In the genomic region with DNA sequence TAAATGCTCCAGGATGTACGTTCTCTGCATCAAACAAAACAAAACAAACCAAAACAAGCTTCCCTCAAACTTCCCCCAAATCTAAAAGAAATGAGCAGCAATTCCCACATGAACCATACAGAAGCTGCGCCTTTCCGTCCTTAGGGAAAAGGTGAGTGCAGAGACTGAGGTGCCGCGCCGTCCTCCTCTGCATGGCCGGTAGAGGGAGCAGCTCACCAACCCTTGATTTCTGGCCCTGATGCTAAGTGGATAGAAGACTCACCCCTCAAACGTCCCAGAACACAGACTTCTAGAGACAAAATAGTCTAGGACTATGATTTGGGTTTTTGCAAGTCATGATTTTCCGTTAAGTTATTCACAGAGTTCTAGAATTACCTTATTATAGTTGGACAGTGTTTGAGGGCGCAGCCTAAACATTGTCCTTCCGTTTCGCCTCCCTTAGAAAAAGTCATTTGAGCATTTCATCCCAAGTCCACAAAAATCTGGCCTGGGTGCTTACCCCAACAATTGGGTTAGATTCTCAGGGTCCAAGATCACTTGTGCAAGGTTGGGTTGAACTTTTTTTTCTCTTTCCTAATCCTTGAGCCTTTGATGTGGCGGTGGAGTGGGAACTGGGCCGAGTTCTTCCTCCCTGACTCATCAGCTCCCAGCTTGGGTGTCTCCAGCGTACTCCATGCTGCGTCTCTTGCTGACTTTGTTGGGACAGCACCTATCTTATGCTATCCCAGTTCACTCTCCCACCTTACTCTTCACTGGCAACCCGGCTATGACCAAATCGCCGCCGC, we compare ENCODE assay signal across 9 mouse cellular contexts. TPM values are rescaled to one million over a fixed set of nuclear protein-coding genes. Genes with fewer than 3 reads are reported as not detected.
DNase-seq lines count a peak whose midpoint lies in the region; ATAC-seq and TF ChIP-seq lines count a peak whose summit lies in the region.
"Had no signal": no experiment of that assay in that cellular context is flagged by ENCODE, and none has a peak within 500 bp of the region (broad histone marks: within the 10 kb centered on the region; RNA-seq: fewer than 3 reads in every experiment).

No protein-coding gene starts in this region.

- H3K4me1 ChIP-seq in hindbrain, embryonic 11.5 days (replicated peaks; ENCODE audit: control insufficient read depth, insufficient read depth, low read length), result no peaks in the 10 kb centered on the region
- no peaks in the 10 kb centered on the region for H3K4me1 ChIP-seq in hindbrain, embryonic 13.5 days (replicated peaks)
- H3K4me1 ChIP-seq in kidney, embryonic 15.5 days, result no peaks in the 10 kb centered on the region
- H3K4me1 ChIP-seq in lung, adult 2 months (ENCODE audit: control insufficient read depth, insufficient read depth, low read length), result no peaks in the 10 kb centered on the region
- H3K4me1 ChIP-seq: limb, embryonic 12.5 days had no signal

- no peaks in the 10 kb centered on the region for H3K27me3 ChIP-seq in hindbrain, embryonic 11.5 days (ENCODE audit: control insufficient read depth, insufficient read depth, low read length)
- H3K27me3 ChIP-seq in hindbrain, embryonic 13.5 days, result peaks cover 6% of the 10 kb centered on the region
- peaks cover 6% of the 10 kb centered on the region; the same call in 1 of the 2 replicates for H3K27me3 ChIP-seq in kidney, embryonic 15.5 days
- no peaks in the 10 kb centered on the region for H3K27me3 ChIP-seq in splenic B cell, adult 2 months (ENCODE audit: control insufficient read depth, insufficient read depth, low read length, poor library complexity, severe bottlenecking)

- TF ChIP-seq POLR2A in lung, adult 2 months (IDR thresholded peaks at IDR 0.05; ENCODE audit: borderline replicate concordance, extremely low read depth, low read depth, low read length), result no peak

- peak; percentile 73 for DNase-seq in hindbrain, embryonic 11.5 days (ENCODE audit: low spot score)
- DNase-seq in brain, adult 2 months (ENCODE audit: low read depth, low spot score), result peak; percentile 66
- peak; percentile 61 for DNase-seq in forelimb bud, embryonic 11.5 days (ENCODE audit: low read depth, low spot score)
- peak; percentile 49 for DNase-seq in lung, adult 2 months
- DNase-seq in splenic B cell, adult 2 months (ENCODE audit: low read depth, low spot score), result peak; percentile 43

- peak; percentile 91 for TF ChIP-seq CTCF in lung, adult 2 months (IDR thresholded peaks at IDR 0.05; ENCODE audit: insufficient read depth, low read length)

- no peaks in the 10 kb centered on the region for H3K9me3 ChIP-seq in hindbrain, embryonic 11.5 days (ENCODE audit: control insufficient read depth, low read length)
- H3K9me3 ChIP-seq in hindbrain, embryonic 13.5 days, result 0 out of 2 replicates have a peak, but pooled peaks cover 4% of the 10 kb centered on the region
- H3K9me3 ChIP-seq in kidney, embryonic 15.5 days (replicated peaks), result no peaks in the 10 kb centered on the region

- no peaks in the 10 kb centered on the region for H3K36me3 ChIP-seq in hindbrain, embryonic 11.5 days (ENCODE audit: control insufficient read depth, insufficient read depth, low read length)
- H3K36me3 ChIP-seq in hindbrain, embryonic 13.5 days, result no peaks in the 10 kb centered on the region
- no peaks in the 10 kb centered on the region for H3K36me3 ChIP-seq in kidney, embryonic 15.5 days
- H3K36me3 ChIP-seq in splenic B cell, adult 2 months (ENCODE audit: control insufficient read depth, insufficient read depth, low read length, poor library complexity, severe bottlenecking), result no peaks in the 10 kb centered on the region
- H3K36me3 ChIP-seq: limb, embryonic 12.5 days had no signal

- H3K27ac ChIP-seq in hindbrain, embryonic 11.5 days (ENCODE audit: low read depth, low read length), result no peak overlapping the region
- no peak overlapping the region for H3K27ac ChIP-seq in hindbrain, embryonic 13.5 days
- no peak overlapping the region for H3K27ac ChIP-seq in kidney, embryonic 15.5 days
- H3K27ac ChIP-seq: limb, embryonic 12.5 days had no signal

- no peak overlapping the region for H3K4me3 ChIP-seq in hindbrain, embryonic 11.5 days (ENCODE audit: low read depth, low read length)
- H3K4me3 ChIP-seq in hindbrain, embryonic 13.5 days, result no peak overlapping the region
- H3K4me3 ChIP-seq in kidney, embryonic 15.5 days (replicated peaks), result no peak overlapping the region
- no peak overlapping the region for H3K4me3 ChIP-seq in lung, adult 2 months (replicated peaks; ENCODE audit: extremely low read depth, low read depth, low read length)
- H3K4me3 ChIP-seq: limb, embryonic 12.5 days had no signal

- no peak overlapping the region for H3K9ac ChIP-seq in hindbrain, embryonic 11.5 days (ENCODE audit: low read depth, low read length)
- no peak overlapping the region for H3K9ac ChIP-seq in hindbrain, embryonic 13.5 days
- no peak overlapping the region for H3K9ac ChIP-seq in kidney, embryonic 15.5 days
- H3K9ac ChIP-seq: limb, embryonic 12.5 days had no signal

- no peak overlapping the region for H3K4me2 ChIP-seq in hindbrain, embryonic 11.5 days (replicated peaks; ENCODE audit: low read depth, low read length)
- no peak overlapping the region for H3K4me2 ChIP-seq in hindbrain, embryonic 13.5 days
- H3K4me2 ChIP-seq in kidney, embryonic 15.5 days, result no peak overlapping the region
- H3K4me2 ChIP-seq: limb, embryonic 12.5 days had no signal

- 56% methylated on average over 20 of the region's 20 CpGs for WGBS in hindbrain, embryonic 11.5 days
- whole genome bisulfite sequencing in hindbrain, embryonic 13.5 days, result 59% methylated on average over 20 of the region's 20 CpGs
- WGBS in kidney, embryonic 15.5 days, result 55% methylated on average over 20 of the region's 20 CpGs
- 51% methylated on average over 20 of the region's 20 CpGs for WGBS in lung, adult 2 months

- no peak for ATAC-seq in hindbrain, embryonic 11.5 days (ENCODE audit: low FRiP score)
- no peak for ATAC-seq in hindbrain, embryonic 13.5 days (ENCODE audit: low FRiP score)
- peak; percentile 71 for ATAC-seq in CD4-positive, CD25-positive, alpha-beta regulatory T cell, adult 4 months
- peak; percentile 68; the same call in 1 of the 2 replicates for ATAC-seq in kidney, embryonic 15.5 days (replicated peaks; ENCODE audit: low FRiP score)

RNA-seq across cellular contexts. Expression of a gene that starts 33.5 kb away (rescaled TPM):
- 49.1 and 50.8 TPM in 2 replicates for polyA plus RNA-seq in hindbrain, embryonic 11.5 days (2014; fragmentation: Nextera tagmentation; extraction: Ambion mirVana)
- polyA plus RNA-seq in hindbrain, embryonic 13.5 days (2015; fragmentation: Nextera tagmentation; extraction: Ambion mirVana), result 51.5 and 53.1 TPM in 2 replicates
- polyA plus RNA-seq in CD4-positive, CD25-positive, alpha-beta regulatory T cell, adult 4 months (2017; shearing (Covaris generic)), result 10 to 100 TPM; 71.4 to 71.8 TPM
- 48.1 and 48.9 TPM in 2 replicates for polyA plus RNA-seq in kidney, embryonic 15.5 days (2015; fragmentation: Nextera tagmentation; extraction: Ambion mirVana)
- 20.1 and 24.5 TPM in 2 replicates for polyA plus RNA-seq in lung, adult 2 months (2012; rRNA removed)

Comparison
In these comparisons a context has a peak if more than half of its experiments do, and no peak if none do; other contexts are left out.
1. ATAC-seq: peak in CD4-positive, CD25-positive, alpha-beta regulatory T cell, adult 4 months (single experiment) and kidney, embryonic 15.5 days (single experiment); none in hindbrain, embryonic 11.5 days (single experiment) and hindbrain, embryonic 13.5 days (single experiment).
2. Peak in every context shown above with its lines, with median percentiles within 50 percentile points of each other: DNase-seq.